Mouse (Mus musculus) cerebellum, adult 8-10 months (tissue): Measurements from ENCODE around the gene Fxr2.

Source experiments
- DNase-seq: peaks from one replicate; pipeline ENCODE4 v3.0.0; 2022

Gene Fxr2

DNA sequence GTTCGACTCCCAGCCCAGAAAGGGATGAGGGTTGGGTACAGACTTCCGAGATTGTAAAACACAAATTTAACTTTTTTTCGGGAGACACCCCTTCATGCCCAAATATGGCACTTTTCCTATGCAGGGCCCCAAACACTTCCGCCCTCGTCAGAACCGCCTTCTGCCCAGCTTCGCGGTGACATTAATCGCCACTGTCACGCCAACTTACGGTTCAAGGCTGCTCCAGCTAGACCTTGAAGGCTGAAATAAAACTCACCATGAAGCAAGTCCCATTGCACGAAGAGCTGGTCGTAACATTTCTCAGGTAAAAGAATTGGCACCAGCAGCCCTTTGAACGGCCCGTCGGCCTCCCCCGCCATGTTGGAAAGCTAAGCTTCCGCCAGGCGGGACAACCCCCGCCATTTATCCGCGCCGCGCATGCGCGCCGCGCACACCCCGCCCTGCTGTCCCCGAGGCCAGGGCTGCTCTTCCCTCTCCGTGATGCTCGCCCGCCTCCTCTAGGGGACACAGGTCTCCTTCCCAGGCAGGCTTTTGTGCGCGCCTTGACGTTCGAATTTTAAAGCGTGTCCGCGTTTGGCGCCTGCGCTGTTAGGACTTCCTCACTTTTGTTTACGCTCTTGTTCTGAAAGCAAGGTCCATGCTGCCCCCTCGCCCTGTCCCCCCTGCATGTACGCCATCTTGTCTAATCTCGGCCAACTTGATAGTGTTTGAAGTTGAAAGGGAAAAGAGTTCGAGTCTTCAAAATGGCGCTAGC is 29.6 kb downstream of the Fxr2 start, which contains the start of gene Mpdu1:
TSS of gene Mpdu1 (minus strand) at position 430 of the 754 bp plus-strand sequence.
- DNase-seq = peak; percentile 91

DNA sequence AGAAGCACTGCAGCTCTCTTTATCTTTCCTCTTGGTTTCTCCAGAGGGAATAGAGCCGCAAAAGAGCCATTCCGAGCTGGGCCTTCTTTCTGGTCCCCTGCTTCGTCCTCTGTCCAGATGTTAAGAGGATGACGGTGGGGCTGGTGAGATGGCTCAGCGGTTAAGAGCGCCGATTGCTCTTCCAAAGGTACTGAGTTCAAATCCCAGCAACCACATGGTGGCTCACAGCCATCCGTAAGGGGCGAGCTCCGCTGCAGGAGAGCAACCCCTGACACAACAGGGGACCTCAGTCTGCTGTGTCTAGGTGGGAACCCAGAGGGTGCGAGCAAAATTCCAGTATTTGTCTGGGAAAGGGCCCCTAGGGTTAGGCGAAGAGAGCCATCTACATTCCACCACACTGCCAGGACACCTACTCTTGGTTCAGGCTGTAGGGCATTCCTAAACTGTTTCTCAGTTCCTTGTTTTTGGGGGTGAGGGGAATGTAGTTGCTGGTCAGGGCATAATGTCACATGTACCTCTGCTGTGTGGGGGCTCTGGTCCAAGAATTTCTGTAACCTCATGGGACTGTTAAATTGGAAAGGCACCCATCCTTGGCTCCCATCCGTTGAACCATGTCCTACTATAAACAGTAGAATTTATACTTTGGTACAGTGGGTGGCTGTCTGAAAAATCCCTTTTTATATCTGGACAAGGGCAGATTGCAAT is 30.3 kb downstream of the Fxr2 start:
- peak; percentile 50 for DNase-seq

- no peak for DNase-seq
Observed at GRCm38 (mm10) chr11:69663795-69664194, 31.0 kb downstream of the Fxr2 start.

DNA sequence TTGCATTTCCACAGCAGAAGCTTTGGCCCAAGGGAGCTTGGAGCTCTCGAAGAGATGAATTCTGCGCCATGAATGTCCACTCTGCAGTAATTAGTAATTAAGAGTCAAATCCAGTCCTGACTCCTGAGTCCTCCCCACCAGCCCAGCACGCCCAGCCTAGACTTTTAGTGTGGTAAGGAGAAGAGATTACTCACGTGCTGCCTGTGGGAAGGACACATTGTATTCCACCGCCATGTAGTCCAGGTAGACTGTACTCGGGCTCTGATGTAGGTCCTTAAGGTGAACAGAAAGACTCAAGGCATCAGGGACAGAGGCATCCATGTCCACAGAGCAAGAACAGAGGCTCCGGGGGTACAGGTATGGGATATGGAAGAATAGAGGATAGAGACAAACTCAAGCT is 32.1 kb downstream of the Fxr2 start:
- no peak for DNase-seq

- no peak for DNase-seq
Observed at GRCm38 (mm10) chr11:69665457-69665960, 32.7 kb downstream of the Fxr2 start.

DNA sequence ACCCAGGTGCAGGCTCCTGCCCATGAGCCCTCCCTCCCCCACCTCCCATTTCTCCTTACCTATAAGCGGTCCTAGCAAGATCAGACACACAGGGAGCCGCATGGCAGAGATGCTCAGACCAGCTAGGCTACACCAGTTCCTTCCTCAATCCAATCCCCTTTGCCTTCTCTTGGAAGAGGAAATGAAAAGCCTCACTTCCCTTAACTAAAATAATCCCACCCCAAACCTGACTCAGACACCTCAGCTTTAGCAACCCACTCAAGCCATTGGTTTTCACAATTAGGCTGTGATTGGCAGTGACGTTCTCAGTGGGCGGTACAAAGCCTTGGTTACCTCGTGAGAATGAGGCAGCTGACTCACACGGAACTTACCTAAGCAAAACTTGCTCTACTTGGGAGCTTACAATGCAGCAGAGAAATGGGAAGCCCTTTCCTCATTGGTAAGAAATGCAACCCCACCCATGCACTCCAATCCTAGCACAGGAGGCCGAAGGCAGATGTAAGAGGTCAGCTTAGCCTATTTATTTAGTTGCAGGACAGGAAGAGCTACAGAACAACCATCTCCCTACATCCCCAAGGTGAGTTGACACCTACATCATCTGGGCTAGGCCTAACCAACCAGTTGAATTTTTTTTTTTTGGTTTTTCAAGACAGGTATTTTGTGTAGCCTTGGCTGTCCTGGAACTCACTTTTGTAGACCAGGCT is 33.3 kb downstream of the Fxr2 start, which contains the start of gene Cd68:
TSS of gene Cd68 (minus strand) at position 193 of the 704 bp plus-strand sequence.
- no peak for DNase-seq

DNA sequence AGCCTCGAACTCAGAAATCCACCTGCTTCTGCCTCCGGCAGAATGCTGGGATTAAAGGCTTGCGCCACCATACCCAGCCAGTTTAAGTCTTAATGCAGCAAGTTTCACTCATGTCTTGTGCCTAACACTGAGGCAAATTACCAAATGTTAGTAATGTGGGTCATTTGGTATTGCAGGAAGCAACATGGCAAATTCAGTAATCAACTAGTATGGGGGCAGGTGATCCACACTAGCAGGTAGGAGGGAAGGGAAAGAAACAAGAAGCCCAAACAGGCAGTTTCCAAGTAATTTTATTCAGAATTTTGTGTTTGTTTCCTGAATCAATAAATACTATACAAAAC is 33.8 kb downstream of the Fxr2 start:
- no peak for DNase-seq

DNA sequence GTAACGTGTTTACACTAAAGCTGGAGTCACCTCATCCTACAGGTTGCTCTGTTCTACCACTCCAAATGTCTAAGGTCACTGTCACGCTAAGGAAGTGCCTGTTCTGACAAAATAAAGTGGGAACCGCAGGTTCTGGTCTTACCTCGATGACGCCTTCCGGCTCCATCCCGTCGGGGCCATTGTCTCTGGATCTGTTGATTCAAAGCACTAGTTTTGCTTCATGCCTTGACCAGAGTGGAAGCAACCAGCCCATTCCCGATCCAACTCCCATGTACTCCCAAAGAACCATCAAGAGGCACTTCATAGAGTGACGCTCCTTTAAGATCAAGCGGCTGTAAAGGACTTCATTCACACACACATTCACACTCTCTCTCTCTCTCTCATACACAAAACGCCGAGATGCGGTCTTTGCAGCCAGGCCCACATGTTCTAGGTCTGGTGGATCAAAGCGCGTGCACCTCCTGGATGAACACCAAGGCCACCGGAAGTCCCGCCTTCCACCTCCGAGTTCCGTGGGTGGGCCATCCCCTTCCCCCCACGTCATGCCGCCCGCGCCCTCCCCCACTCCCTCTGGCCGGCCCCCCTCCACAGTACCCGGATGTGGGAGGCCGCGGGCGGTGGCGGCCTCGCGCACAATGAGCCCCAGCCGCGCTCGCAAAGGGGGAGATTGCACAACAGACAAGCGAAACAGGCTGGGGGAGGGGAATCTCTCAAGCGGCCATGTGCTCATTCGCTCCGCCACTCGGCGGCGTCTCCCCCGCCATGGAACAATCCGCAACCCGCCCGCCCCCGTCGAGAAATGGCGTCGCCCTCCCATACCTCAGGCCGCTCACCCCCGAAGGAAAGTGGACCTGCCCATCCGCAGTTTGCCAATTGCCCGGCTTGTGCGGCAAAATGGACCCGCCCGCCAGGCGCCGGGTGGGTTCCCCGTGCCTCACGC is 38.3 kb downstream of the Fxr2 start:
- peak; percentile 94 for DNase-seq

DNA sequence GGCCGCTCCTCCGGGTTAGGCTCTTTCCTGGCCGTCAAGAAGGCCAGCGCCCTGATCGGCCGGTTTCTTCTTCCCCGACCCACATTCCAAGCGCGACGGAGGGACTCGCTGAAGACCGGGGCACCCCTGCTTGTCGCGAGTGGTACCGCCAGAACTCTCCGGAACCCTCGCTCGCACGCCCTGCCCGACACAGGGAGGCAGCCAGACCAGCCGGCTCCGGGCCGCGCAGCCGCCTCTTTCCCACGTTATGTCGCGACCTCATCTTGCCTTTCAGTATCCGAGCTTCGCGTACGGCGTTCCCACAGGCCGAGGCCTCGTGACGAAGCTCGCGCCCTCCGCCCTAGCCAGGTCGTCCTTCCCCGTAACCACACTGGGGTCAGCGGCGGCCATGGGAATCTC is 38.9 kb downstream of the Fxr2 start:
- DNase-seq = no peak

- peak; percentile 100 for DNase-seq
Observed at GRCm38 (mm10) chr11:69672211-69672706, 39.5 kb downstream of the Fxr2 start, which contains the start of gene Eif4a1. Eif4a1 (minus strand) TSS chr11:69672423.

DNA sequence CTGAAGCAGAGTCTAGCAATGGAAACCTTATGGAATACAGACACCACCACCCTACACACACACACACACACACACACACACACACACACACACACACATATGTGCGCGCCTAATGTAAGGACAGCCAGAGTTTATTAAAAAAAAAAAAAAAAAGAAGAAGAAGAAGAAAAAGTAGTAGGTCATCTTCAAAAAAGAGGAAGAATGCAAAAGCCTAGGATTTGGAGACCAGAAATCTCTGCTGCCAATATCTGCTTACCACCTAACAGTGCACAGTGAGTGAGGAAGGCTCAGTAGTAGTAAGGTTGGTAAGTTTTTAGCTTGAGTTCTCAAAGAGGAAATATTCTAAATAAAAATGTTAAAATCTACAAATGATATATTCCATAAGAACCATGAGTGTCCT is 46.4 kb downstream of the Fxr2 start:
- DNase-seq = no peak

GRCm38 (mm10) chr11:69680136-69680855 is 47.5 kb downstream of the Fxr2 start:
- DNase-seq = no peak

DNA sequence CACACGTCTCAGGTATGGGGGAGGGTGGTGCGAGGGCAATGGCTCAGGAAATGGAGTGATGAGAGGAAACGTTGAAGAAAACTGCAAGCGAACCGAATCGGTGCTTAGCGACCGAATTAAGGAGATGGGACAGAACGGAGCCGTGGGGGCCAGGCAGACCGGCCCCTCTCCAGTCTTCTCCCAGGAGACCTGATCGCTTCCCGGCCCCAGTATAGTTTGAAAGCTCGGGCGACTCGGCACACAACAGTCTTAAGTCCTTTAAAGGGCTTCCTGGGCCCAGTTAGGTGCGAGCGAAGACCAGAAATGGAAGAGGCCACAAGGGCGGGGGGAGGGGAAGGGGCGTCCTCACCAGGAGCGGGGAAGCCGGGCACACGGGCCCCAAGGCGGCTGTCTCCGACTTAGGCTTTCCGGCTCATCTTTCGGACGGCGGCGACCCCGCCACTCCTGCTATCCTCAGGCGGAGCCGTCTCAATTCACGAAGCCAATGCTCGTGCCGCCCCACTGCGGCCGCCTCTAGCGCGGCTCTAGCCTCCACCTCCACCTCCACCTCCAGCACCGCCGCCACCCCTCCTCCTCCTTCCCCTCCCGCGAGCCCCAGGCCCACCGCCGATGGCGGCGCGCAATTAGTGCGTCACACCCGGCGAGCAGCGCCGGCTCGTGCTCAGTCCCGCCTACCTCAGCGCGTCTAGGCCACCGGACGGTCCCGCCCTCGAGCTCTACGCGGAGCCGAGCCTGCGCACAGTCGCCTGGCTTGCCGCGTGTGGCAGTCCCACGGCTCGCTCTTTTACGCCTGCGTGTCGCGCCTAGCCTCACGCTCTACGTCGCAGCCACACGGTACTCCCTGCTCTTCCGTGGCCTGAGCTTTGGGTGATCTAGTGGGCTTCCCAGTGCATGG is 48.8 kb downstream of the Fxr2 start, which contains the start of gene Senp3:
TSS of gene Senp3 (minus strand) at position 771 of the 895 bp plus-strand sequence.
- DNase-seq = peak; percentile 93

DNA sequence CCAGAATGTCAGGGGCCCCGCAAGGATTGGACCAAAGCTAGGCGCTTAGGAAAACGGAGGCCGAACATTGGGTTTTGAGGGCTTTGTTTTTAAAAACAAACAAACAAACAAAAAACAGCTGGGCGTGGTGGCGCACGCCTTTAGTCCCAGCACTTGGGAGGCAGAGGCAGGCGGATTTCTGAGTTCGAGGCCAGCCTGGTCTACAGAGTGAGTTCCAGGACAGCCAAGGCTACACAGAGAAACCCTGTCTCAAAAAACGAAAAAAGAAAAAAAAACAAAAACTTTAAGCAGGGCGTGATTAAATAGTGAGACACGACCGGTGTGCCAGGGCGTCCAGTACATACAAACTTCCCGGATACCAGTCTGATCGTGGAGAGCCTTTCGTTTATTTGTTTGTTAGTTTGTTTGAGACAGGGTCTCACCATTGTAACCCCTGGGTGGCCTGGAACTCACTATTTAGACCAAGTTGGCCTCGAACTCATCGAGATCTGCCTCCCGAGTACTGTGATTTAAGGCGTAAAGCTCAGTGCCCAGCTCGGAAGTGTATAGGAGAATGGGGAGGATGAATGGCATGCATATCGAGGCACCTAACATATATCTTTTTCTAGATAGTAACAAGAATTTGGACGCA is 49.5 kb downstream of the Fxr2 start:
- DNase-seq = peak; percentile 43

DNA sequence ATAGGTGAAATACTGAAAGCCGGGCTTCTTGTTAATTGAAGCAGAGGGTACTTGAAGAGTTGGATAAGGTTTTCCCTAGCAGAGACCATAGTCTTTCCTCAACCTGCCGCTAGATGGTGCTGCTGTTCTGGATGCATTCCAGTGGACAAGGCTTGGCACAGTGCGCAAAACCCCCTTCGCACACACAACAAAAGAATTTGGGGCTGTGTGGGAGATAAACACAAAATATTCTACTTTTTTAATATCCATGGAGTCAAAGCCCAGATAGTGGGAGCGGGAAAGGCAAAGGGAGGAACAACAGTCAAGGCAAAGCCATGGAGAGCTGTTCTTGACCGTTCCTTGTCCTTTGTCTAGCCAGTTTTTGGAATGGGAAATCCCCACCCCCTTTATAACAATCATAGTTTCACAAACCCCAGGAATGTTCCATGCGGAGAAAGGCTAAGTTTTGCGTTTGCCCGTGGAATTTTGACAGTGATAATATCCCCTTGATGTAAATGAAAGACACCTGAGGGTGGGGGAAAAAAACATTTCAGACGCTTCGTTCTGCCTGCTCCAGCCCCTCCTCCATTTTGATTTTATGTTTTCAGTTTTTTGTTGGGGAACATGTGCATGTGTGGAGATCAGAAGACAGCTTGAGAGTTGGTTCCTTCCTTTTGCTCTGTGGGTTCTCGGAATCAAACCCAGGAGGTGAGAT is 50.2 kb downstream of the Fxr2 start:
- peak; percentile 92 for DNase-seq

GRCm38 (mm10) chr11:69683576-69683975 is 50.8 kb downstream of the Fxr2 start:
- no peak for DNase-seq

GRCm38 (mm10) chr11:69684128-69684745 is 51.4 kb downstream of the Fxr2 start:
- no peak for DNase-seq

DNA sequence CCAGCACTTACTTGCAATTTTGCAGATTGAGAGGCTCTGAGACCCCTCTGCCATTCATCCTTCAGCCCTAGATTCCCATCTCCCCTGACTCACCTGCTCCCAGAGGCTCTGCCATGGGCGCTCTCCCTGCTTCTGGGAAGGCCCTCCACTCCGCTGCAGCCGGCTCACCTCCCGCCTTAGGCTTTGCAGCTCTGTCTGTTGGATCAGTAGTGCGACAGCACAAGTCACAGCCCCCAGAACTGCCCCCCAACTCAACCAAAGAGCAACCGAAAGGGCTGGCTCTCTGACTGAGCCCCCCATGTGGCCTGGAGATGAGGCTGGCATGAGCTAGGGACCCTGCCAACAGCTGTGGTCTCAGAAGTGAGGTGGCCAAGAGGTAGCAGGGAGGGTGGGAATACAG is 52.1 kb downstream of the Fxr2 start:
- DNase-seq = no peak
